Mouse (Mus musculus): ENCODE measurements at regions not wholly inside any gene's neighbourhood (a gene's known extent, or its start where the extent isn't known, plus 50 kb on each side); places are given as distances from the start of the nearest gene placed in this dataset.
A peak's percentile ranks its signal among the peaks of the same experiment; 100 is the strongest.

DNA sequence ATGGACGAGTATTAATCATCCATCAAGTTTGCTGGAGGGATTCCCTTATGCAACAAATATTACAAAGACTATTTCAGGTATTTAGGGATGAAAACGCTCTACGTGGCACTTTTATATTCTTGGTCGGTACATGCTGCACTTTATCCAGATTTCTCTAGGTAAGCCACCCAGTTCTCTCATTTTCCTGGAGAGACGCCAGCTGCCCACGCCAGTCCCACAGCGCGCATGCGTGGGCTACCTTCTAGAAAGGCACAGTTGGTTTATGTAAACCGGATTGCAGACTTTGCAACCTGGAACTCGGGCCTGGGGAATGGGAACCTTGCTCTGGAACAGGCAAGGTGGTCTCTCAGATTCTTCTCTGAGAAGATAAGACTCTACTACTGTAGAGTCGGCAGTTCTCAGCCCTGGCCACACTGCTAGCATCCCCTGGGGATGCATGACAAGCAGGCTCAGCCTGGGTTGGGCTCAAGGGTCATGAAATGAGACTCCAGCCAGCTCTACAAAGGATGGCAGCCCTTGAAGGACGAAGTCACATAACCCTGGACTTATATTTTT lies 265.0 kb downstream of the Etnk1 start:
- ATAC-seq (replicated peaks; ENCODE audit: low FRiP score, low TSS enrichment, low read depth) (no peak), DNase-seq (ENCODE audit: low spot score) (peak; percentile 36)
- Histone ChIP-seq H3K9ac (ENCODE audit: low read length) (no peak overlapping the region), H3K27me3 (replicated peaks; ENCODE audit: control insufficient read depth, insufficient read depth, low read length) (no peaks in the 10 kb centered on the region), H3K4me2 (ENCODE audit: low read length) (no peak overlapping the region), H3K36me3 (ENCODE audit: control insufficient read depth, insufficient read depth, low read length) (no peaks in the 10 kb centered on the region), H3K27ac (ENCODE audit: low read depth) (no peak overlapping the region), H3K9me3 (ENCODE audit: control insufficient read depth, low read length) (no peaks in the 10 kb centered on the region), H3K4me1 (replicated peaks; ENCODE audit: control insufficient read depth, insufficient read depth, low read length) (no peaks in the 10 kb centered on the region), H3K4me3 (ENCODE audit: low read depth, low read length) (no peak overlapping the region)
- 85% methylated on average over 13 of the region's 13 CpGs for WGBS

DNA sequence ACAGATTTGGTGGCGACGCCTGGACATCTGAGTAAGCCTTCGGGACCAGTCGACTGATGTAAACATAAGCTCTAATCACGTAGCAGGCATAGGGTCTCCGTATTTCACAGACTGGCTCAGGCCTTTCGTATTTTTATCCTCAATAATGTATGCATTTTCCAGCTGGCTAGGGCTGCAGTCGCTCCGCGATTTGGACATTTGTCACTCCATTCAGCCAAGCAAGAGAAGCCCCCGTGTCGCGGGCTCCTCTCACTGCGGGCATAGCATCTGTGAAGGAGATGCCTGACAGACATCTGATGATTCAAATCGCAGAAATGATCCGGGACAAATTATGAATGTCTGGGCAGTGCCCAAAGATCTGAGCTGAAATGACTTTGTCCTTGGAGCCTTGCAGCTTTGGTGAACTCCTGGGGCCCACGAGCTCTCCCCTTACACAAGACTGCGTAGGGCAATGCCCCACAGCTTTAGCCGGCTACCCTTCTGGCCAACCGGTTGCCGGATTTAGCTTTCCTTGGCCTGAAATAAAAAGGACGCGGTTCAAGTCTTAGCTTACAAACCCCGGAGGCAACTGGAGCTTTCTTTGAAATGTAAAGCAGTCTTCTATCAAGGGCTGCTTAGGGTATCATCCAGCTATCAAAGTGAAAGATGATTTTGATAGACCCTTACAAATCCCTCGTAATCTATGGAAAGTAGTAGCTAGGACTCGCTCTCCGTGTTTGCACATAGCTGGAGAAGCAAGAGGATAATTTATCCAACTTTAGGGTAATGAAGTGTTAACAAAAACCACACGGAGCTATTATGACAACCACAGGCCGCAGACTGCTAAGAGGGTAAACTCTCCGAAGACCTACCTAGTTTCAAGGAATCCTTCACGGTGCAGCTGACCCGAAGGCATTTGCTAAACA lies 270.6 kb downstream of the Etnk1 start:
- 70% methylated on average over 32 of the region's 32 CpGs for WGBS
- H3K27me3 ChIP-seq (replicated peaks; ENCODE audit: control insufficient read depth, insufficient read depth, low read length), result no peaks in the 10 kb centered on the region
- no peak for ATAC-seq (replicated peaks; ENCODE audit: low FRiP score, low TSS enrichment, low read depth)

DNA sequence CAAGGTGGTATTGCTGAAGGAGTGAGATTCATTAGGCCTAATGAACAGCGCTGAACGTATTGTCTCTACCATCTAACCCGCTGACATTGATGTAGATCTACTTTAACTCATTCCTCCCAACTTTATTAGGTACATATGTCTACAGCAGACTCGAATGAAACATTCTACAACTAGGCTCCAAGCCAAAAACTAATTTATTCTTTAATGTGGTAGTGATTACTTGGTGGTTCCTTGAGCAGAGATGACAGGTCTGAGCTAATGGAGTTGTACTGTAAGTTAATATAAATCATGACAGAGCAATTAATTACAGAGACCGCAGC lies 271.2 kb downstream of the Etnk1 start:
- Histone ChIP-seq H3K36me3 (ENCODE audit: control insufficient read depth, insufficient read depth, low read length) (no peaks in the 10 kb centered on the region), H3K9ac (ENCODE audit: low read length) (no peak overlapping the region), H3K9me3 (ENCODE audit: control insufficient read depth, low read length) (no peaks in the 10 kb centered on the region), H3K27me3 (replicated peaks; ENCODE audit: control insufficient read depth, insufficient read depth, low read length) (no peaks in the 10 kb centered on the region), H3K4me3 (ENCODE audit: low read depth, low read length) (no peak overlapping the region), H3K27ac (ENCODE audit: low read depth) (no peak overlapping the region), H3K4me1 (replicated peaks; ENCODE audit: control insufficient read depth, insufficient read depth, low read length) (no peaks in the 10 kb centered on the region), H3K4me2 (ENCODE audit: low read length) (no peak overlapping the region)
- ATAC-seq (replicated peaks; ENCODE audit: low FRiP score, low TSS enrichment, low read depth) (no peak), DNase-seq (ENCODE audit: low spot score) (no peak)
- 58% methylated on average over 5 of the region's 5 CpGs for WGBS

More for the DNA sequence above, 270.6 kb downstream of the Etnk1 start:
- Histone ChIP-seq H3K36me3 (ENCODE audit: control insufficient read depth, insufficient read depth, low read length) (no peaks in the 10 kb centered on the region), H3K4me3 (ENCODE audit: low read depth, low read length) (no peak overlapping the region), H3K27ac (ENCODE audit: low read depth) (no peak overlapping the region), H3K9me3 (ENCODE audit: control insufficient read depth, low read length) (no peaks in the 10 kb centered on the region), H3K9ac (ENCODE audit: low read length) (no peak overlapping the region), H3K4me2 (ENCODE audit: low read length) (no peak overlapping the region), H3K4me1 (replicated peaks; ENCODE audit: control insufficient read depth, insufficient read depth, low read length) (no peaks in the 10 kb centered on the region)
- DNase-seq (ENCODE audit: low spot score), result peak; percentile 33

DNA sequence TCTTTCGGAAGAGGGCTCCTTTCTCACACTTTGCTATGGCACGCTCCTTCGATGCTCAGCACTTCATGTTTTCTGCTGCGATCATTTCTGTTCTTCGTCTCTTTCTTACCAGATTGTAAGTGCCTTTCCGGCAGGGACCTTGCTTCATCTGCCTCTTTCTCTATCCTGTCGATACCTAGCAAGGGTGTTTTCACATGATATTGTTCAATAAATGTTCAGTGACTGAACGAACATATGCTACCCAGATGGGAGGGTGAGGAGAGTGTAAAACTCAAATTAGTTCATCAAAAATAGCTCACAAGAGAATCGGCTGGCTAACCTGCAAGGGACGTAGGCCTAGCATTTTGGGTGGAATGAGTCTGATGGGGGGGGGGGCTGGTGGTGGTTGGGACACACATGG lies 272.5 kb downstream of the Etnk1 start:
- H3K4me2 ChIP-seq (ENCODE audit: low read length), result no peak overlapping the region
- no peak overlapping the region for H3K4me3 ChIP-seq (ENCODE audit: low read depth, low read length)
- H3K4me1 ChIP-seq (replicated peaks; ENCODE audit: control insufficient read depth, insufficient read depth, low read length), result no peaks in the 10 kb centered on the region
- DNase-seq (ENCODE audit: low spot score), result peak; percentile 28
- 96% methylated on average over 10 of the region's 10 CpGs for WGBS
- H3K27ac ChIP-seq (ENCODE audit: low read depth), result no peak overlapping the region
- no peaks in the 10 kb centered on the region for H3K9me3 ChIP-seq (ENCODE audit: control insufficient read depth, low read length)
- H3K36me3 ChIP-seq (ENCODE audit: control insufficient read depth, insufficient read depth, low read length), result no peaks in the 10 kb centered on the region
- H3K9ac ChIP-seq (ENCODE audit: low read length), result no peak overlapping the region
- no peaks in the 10 kb centered on the region for H3K27me3 ChIP-seq (replicated peaks; ENCODE audit: control insufficient read depth, insufficient read depth, low read length)
- no peak for ATAC-seq (replicated peaks; ENCODE audit: low FRiP score, low TSS enrichment, low read depth)

DNA sequence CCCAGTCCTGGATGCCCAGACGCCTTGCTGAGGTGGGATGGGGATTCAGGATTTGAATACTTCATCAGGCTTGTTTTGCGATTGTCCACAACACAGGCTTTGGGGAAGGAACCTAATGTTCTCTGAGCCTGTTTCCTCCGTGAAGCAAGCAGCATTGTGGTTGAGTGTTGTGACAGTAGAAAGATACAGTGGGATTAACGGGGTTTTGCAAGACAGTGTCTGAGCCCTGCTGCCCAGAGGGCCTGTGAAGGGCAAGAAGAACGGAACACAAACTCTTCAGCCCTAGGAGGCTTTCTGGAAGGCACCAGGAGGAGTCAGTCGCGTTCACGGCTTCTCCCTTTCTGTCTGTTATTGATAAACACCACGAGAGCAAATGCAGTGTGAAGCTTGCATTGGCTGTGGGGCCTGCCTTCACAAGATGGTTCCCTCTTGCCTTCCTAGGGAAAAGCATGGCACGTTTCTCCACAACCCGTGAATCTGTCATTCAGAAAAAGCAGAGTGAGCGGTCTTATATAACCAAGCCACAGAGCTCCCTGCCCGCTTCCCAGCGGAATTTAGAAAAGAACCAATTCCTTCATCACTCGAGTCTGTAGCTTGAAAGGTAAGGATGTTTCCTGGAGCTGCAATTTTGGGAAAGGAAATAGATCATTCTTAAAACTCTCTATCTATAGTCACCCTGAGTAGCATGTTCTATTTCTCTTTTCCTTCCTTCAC lies 273.4 kb downstream of the Etnk1 start:
- WGBS, result 75% methylated on average over 15 of the region's 15 CpGs
- peak; percentile 44 for DNase-seq (ENCODE audit: low spot score)
- Histone ChIP-seq H3K4me3 (ENCODE audit: low read depth, low read length) (no peak overlapping the region), H3K4me1 (replicated peaks; ENCODE audit: control insufficient read depth, insufficient read depth, low read length) (no peaks in the 10 kb centered on the region), H3K27me3 (replicated peaks; ENCODE audit: control insufficient read depth, insufficient read depth, low read length) (no peaks in the 10 kb centered on the region), H3K4me2 (ENCODE audit: low read length) (no peak overlapping the region), H3K36me3 (ENCODE audit: control insufficient read depth, insufficient read depth, low read length) (no peaks in the 10 kb centered on the region), H3K9me3 (ENCODE audit: control insufficient read depth, low read length) (no peaks in the 10 kb centered on the region), H3K27ac (ENCODE audit: low read depth) (no peak overlapping the region), H3K9ac (ENCODE audit: low read length) (no peak overlapping the region)
- ATAC-seq (replicated peaks; ENCODE audit: low FRiP score, low TSS enrichment, low read depth), result no peak

DNA sequence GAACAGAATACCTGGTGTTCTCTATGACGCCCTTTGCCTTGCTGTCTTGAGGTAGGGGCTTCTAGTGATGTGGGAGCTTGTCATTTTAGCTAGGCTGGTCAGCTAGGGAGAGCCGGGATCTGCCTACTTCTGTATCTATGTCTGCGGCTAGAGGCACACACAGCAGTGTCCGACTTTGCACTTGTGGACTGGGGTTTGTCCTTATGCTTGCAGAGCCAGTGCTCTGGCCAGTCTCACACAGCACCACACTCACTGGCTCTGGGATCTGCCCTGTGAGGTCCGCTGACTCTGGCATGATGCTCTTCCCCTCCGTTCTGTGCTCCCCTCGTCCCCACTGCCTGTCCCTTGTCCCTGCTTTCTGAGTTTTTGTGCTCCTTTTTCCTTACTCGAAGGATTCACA lies 275.3 kb downstream of the Etnk1 start:
- H3K4me2 ChIP-seq (ENCODE audit: low read length), result no peak overlapping the region
- no peak overlapping the region for H3K9ac ChIP-seq (ENCODE audit: low read length)
- H3K27ac ChIP-seq (ENCODE audit: low read depth), result no peak overlapping the region
- no peaks in the 10 kb centered on the region for H3K9me3 ChIP-seq (ENCODE audit: control insufficient read depth, low read length)
- DNase-seq (ENCODE audit: low spot score) (no peak), ATAC-seq (replicated peaks; ENCODE audit: low FRiP score, low TSS enrichment, low read depth) (no peak)
- H3K4me1 ChIP-seq (replicated peaks; ENCODE audit: control insufficient read depth, insufficient read depth, low read length), result no peaks in the 10 kb centered on the region
- no peaks in the 10 kb centered on the region for H3K36me3 ChIP-seq (ENCODE audit: control insufficient read depth, insufficient read depth, low read length)
- no peak overlapping the region for H3K4me3 ChIP-seq (ENCODE audit: low read depth, low read length)
- WGBS, result 77% methylated on average over 8 of the region's 8 CpGs
- H3K27me3 ChIP-seq (replicated peaks; ENCODE audit: control insufficient read depth, insufficient read depth, low read length), result no peaks in the 10 kb centered on the region

DNA sequence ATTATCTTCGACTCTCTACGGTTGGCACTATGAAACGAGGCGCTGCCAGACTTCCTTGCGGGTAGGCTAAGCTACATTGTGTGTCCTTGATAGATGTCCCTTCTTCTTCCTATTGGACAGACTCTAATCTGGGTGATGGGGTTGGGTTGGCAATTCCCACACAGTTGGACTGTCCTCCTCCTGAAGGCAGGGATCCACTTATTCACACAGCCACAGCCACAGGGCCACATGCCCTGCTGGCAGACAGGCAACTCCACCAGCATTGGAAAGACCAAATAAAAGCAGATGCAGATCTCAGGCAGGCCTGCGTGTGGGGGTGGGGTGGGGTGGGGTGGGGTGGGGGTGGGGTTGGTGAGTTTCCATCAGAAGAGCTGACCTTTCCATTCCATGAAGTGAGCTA lies 276.4 kb downstream of the Etnk1 start:
- WGBS, result 89% methylated on average over 6 of the region's 6 CpGs
- no peak overlapping the region for H3K9ac ChIP-seq (ENCODE audit: low read length)
- no peaks in the 10 kb centered on the region for H3K9me3 ChIP-seq (ENCODE audit: control insufficient read depth, low read length)
- H3K4me1 ChIP-seq (replicated peaks; ENCODE audit: control insufficient read depth, insufficient read depth, low read length), result no peaks in the 10 kb centered on the region
- no peaks in the 10 kb centered on the region for H3K27me3 ChIP-seq (replicated peaks; ENCODE audit: control insufficient read depth, insufficient read depth, low read length)
- no peak overlapping the region for H3K27ac ChIP-seq (ENCODE audit: low read depth)
- H3K4me3 ChIP-seq (ENCODE audit: low read depth, low read length), result no peak overlapping the region
- no peak overlapping the region for H3K4me2 ChIP-seq (ENCODE audit: low read length)
- no peaks in the 10 kb centered on the region for H3K36me3 ChIP-seq (ENCODE audit: control insufficient read depth, insufficient read depth, low read length)
- no peak for DNase-seq (ENCODE audit: low spot score)
- no peak for ATAC-seq (replicated peaks; ENCODE audit: low FRiP score, low TSS enrichment, low read depth)

DNA sequence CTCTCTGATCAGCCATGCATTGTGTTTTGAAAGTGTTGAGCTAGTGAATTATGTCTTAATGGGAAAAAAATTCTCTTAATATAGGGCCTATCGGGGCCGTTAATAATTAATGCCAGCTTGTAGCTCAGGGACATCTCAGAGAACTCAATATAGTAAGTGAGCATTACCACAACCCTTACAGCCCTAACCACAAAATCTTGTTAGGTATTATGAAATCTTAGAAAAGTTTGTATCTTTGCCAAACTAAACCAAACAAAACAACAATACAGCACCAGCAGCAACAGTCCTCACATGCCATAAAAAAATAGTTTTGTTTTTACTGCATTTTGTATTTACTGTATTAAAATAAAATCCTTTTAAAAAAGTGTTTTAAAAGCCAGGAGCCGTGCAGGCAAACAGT lies 277.8 kb downstream of the Etnk1 start:
- Histone ChIP-seq H3K9ac (ENCODE audit: low read length) (no peak overlapping the region), H3K27ac (ENCODE audit: low read depth) (no peak overlapping the region), H3K4me2 (ENCODE audit: low read length) (no peak overlapping the region), H3K4me3 (ENCODE audit: low read depth, low read length) (no peak overlapping the region), H3K9me3 (ENCODE audit: control insufficient read depth, low read length) (no peaks in the 10 kb centered on the region), H3K36me3 (ENCODE audit: control insufficient read depth, insufficient read depth, low read length) (no peaks in the 10 kb centered on the region), H3K4me1 (replicated peaks; ENCODE audit: control insufficient read depth, insufficient read depth, low read length) (no peaks in the 10 kb centered on the region), H3K27me3 (replicated peaks; ENCODE audit: control insufficient read depth, insufficient read depth, low read length) (no peaks in the 10 kb centered on the region)
- WGBS, result 91% methylated on average over 3 of the region's 3 CpGs
- ATAC-seq (replicated peaks; ENCODE audit: low FRiP score, low TSS enrichment, low read depth) (no peak), DNase-seq (ENCODE audit: low spot score) (no peak)

Data from intestine, embryonic 14.5 days (tissue).